Mouse (Mus musculus): ENCODE measurements around the gene Camkk2. TPM values are rescaled to one million over a fixed set of nuclear protein-coding genes. Genes with fewer than 3 reads are reported as not detected.

Camkk2 gene
- polyA plus RNA-seq, 1 experiment from 2014 or later, result 69.3 TPM

DNA sequence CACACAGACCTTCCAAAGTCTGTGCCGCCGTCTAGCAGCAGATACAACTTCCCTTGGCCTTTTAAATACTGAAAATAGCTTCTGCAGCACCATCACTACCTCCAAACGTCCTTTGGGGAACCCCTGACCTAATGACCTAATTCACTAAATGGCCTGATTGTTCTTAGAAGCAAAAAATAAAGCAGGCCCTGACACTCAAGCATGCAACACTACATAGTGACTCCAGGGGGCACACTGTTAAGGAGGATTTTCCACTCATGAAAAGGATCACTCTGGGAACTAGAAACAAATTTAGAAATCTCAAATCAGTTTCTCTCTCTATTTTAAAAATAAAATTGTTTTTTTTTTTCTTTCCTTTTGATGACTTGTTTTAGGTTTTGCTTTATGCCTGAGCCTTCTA, 26.3 kb upstream of the Camkk2 start:
- whole genome bisulfite sequencing, result 59% methylated on average over 3 of the region's 3 CpGs
- H3K4me2 ChIP-seq (ENCODE audit: low read length), result no peak overlapping the region
- peaks cover 56% of the 10 kb centered on the region for H3K36me3 ChIP-seq (ENCODE audit: control insufficient read depth, insufficient read depth, low read length)
- no peaks in the 10 kb centered on the region for H3K27me3 ChIP-seq (replicated peaks; ENCODE audit: control insufficient read depth, insufficient read depth, low read length)
- ATAC-seq, result no peak
- no peaks in the 10 kb centered on the region for H3K9me3 ChIP-seq (ENCODE audit: control insufficient read depth, low read length)
- H3K27ac ChIP-seq (ENCODE audit: low read depth, low read length), result no peak overlapping the region
- no peak overlapping the region for H3K9ac ChIP-seq (ENCODE audit: low read depth, low read length)
- no peak overlapping the region for H3K4me3 ChIP-seq (ENCODE audit: low read length)
- H3K4me1 ChIP-seq (ENCODE audit: control insufficient read depth, insufficient read depth, low read depth, low read length), result peaks cover 3% of the 10 kb centered on the region; the same call in 1 of the 2 replicates

DNA sequence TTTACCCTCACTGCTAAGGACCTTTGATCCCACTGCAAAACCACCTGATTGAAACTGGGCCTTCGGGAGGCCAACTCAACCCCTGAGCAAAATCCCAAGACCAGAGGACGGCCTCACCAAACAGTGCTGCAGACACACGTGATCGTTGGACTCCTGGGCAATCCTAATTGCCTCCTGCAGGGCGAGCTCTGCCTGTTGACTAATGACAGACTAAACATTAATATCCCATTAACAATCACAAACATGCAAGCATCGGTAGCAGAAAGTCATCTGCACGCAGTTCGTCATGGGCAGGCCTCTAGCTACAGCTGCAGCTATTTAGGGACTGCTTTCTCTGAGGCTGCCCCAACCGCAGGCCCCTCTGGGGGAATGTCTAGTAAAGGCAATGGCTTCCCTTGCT, 23.5 kb upstream of the Camkk2 start:
- H3K27me3 ChIP-seq (replicated peaks; ENCODE audit: control insufficient read depth, insufficient read depth, low read length), result no peaks in the 10 kb centered on the region
- 0 out of 2 replicates have a peak overlapping the region, but pooled peaks have one; percentile 9 for H3K27ac ChIP-seq (ENCODE audit: low read depth, low read length)
- H3K36me3 ChIP-seq (ENCODE audit: control insufficient read depth, insufficient read depth, low read length), result peaks cover 67% of the 10 kb centered on the region
- ATAC-seq, result no peak
- no peaks in the 10 kb centered on the region for H3K9me3 ChIP-seq (ENCODE audit: control insufficient read depth, low read length)
- H3K4me1 ChIP-seq (ENCODE audit: control insufficient read depth, insufficient read depth, low read depth, low read length), result peaks cover 20% of the 10 kb centered on the region
- WGBS, result 68% methylated on average over 9 of the region's 9 CpGs
- no peak overlapping the region for H3K4me2 ChIP-seq (ENCODE audit: low read length)
- no peak overlapping the region for H3K9ac ChIP-seq (ENCODE audit: low read depth, low read length)
- H3K4me3 ChIP-seq (ENCODE audit: low read length), result no peak overlapping the region

DNA sequence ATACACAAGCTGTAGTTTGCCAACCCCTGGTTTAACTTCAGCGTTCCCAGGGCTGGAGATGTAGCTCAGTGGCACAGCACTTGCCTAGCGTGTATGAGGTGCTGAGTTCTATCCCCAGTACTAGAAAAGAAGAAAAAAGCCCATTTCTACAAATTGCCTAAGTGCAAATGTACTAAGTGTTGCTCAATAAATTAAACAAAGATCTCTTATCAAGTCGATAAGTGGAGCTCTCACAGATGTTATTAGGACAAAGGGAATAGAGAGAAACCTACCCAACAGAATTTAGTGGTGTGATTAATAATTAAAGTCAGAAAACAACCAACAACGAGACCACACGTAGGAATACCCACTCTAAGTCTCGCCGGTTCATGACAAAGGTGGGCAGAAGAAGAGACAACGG, 22.5 kb upstream of the Camkk2 start:
- Histone ChIP-seq H3K4me1 (ENCODE audit: control insufficient read depth, insufficient read depth, low read depth, low read length) (peaks cover 20% of the 10 kb centered on the region), H3K4me2 (ENCODE audit: low read length) (no peak overlapping the region), H3K4me3 (ENCODE audit: low read length) (no peak overlapping the region), H3K9me3 (ENCODE audit: control insufficient read depth, low read length) (no peaks in the 10 kb centered on the region), H3K36me3 (ENCODE audit: control insufficient read depth, insufficient read depth, low read length) (peaks cover 66% of the 10 kb centered on the region), H3K27me3 (replicated peaks; ENCODE audit: control insufficient read depth, insufficient read depth, low read length) (no peaks in the 10 kb centered on the region), H3K9ac (ENCODE audit: low read depth, low read length) (no peak overlapping the region), H3K27ac (ENCODE audit: low read depth, low read length) (no peak overlapping the region)
- ATAC-seq, result no peak
- WGBS, result 96% methylated on average over 8 of the region's 8 CpGs

DNA sequence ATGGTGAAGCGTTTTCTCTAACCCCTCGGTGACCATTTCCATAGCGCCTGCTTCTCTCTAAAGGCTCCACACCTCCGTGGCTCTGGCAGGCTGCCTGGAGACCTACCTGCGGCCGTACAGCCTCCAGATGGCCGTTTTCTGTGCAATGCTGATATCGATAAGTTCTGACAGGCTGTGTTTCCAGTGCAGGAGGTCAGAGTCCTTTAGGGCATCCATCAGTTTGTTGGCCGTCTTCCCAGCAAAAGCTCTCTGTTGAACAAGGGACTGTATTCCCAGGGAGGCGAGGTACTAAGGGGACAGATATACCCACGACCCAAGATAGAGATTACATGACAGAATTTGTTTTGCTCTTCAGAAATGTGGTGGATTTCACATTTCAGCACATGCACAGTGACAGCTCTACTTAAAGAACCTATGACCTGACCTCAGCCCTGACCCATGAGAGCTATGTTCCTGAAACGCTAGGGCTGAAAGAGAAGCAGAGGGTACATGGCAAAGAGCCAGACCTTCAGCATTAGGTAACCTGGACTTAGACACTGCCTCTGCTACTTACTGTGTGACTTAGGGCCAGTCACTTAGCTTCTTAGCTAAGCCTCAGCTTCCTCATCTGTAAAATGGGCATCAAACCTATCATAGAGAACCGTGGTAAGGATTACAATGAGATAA, 21.3 kb upstream of the Camkk2 start:
- ATAC-seq, result peak; percentile 14; the same call in 1 of the 2 replicates
- Histone ChIP-seq H3K4me3 (ENCODE audit: low read length) (no peak overlapping the region), H3K27me3 (replicated peaks; ENCODE audit: control insufficient read depth, insufficient read depth, low read length) (no peaks in the 10 kb centered on the region), H3K9ac (ENCODE audit: low read depth, low read length) (no peak overlapping the region), H3K27ac (ENCODE audit: low read depth, low read length) (peak overlapping the region; percentile 7), H3K36me3 (ENCODE audit: control insufficient read depth, insufficient read depth, low read length) (peaks cover 61% of the 10 kb centered on the region), H3K9me3 (ENCODE audit: control insufficient read depth, low read length) (no peaks in the 10 kb centered on the region), H3K4me2 (ENCODE audit: low read length) (no peak overlapping the region), H3K4me1 (ENCODE audit: control insufficient read depth, insufficient read depth, low read depth, low read length) (peaks cover 20% of the 10 kb centered on the region)
- WGBS, result 74% methylated on average over 13 of the region's 13 CpGs

DNA sequence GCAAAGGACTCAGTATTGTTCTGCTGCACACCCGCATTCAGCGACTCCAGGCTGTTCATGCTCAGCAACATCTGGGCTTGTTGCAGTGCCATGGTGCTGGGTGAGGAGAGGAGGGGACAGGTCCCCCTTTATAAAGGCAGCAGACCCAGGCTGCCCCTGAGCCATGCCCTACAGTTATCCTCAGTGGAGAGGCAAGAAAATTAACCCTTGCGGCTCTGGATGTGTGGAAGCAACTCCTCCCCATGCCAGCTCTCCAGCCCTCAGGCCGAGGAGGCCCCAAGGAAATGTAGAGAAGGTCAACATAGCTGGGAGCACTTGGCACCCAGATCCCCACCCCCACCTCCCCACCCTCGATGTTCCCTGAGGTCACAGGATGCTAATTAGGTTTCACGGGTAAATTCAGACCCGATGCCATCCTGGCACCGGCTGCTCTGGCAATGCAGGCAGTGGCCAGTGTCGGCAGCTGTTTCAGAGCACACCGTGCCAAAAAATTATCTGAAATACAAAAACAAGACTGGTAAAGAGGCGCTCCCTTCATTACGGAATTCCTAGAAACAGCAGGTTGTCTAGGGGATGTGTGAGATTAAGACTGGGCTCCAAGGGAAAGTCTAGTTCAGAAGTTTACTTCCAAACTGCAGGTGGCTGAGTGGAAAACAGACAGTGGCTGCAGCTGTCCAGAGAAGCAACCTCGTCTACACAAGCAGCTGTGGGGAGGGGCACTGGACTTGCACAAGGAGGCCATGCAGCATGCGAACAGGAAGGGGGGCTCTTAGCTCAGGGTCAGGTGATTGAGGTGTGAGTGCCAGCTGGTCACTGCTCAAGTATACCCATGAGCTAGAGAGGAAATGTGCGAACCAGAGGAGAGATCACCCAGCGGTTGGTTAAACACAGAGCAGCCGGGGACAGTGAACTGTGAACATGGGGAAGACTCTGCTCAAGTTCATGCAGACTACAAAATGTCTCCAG, 20.5 kb upstream of the Camkk2 start:
- H3K27ac ChIP-seq (ENCODE audit: low read depth, low read length), result peak overlapping the region; percentile 7
- no peaks in the 10 kb centered on the region for H3K9me3 ChIP-seq (ENCODE audit: control insufficient read depth, low read length)
- no peak overlapping the region for H3K4me3 ChIP-seq (ENCODE audit: low read length)
- H3K4me2 ChIP-seq (ENCODE audit: low read length), result no peak overlapping the region
- peak; percentile 54 for ATAC-seq
- whole genome bisulfite sequencing, result 64% methylated on average over 17 of the region's 17 CpGs
- H3K4me1 ChIP-seq (ENCODE audit: control insufficient read depth, insufficient read depth, low read depth, low read length), result peaks cover 20% of the 10 kb centered on the region
- H3K27me3 ChIP-seq (replicated peaks; ENCODE audit: control insufficient read depth, insufficient read depth, low read length), result no peaks in the 10 kb centered on the region
- peaks cover 57% of the 10 kb centered on the region for H3K36me3 ChIP-seq (ENCODE audit: control insufficient read depth, insufficient read depth, low read length)
- no peak overlapping the region for H3K9ac ChIP-seq (ENCODE audit: low read depth, low read length)

DNA sequence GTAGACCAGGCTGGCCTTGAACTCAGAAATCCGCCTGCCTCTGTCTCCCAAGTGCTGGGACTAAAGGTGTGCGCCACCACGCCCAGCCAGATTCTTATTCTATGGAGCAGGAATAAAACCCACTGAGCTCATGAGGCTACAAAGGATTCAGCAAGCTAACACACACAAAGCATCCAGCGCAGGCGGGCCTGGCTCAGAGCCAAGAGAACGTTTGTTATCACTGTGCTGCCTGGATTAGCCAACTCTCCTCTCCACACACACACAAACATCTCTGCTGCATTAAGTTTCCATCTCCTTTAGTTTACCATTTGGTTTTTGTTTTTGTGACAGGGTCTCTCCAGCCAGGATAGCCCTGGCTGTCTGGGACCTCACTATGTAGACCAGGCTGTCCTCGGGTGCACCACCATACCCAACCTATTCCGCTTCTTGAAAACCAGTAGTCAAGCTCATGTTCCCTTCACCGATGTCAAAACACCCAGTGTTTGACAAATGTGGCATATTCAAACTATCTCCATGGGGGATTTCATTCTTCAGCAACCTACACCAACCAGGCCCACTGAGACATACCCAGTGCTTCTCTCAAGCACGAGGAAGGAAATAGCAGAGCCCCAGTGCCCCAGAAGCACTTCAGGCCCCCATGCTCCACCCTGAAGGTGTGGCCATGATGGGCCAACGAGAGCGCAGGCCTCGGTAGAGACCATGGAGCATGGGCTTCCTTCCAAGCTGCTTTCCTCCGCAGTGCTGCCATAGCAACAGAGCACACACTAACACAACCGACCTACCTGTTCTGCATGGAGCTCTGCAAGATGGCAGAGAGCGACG, 19.6 kb upstream of the Camkk2 start:
- Histone ChIP-seq H3K4me3 (ENCODE audit: low read length) (no peak overlapping the region), H3K27me3 (replicated peaks; ENCODE audit: control insufficient read depth, insufficient read depth, low read length) (no peaks in the 10 kb centered on the region), H3K4me1 (ENCODE audit: control insufficient read depth, insufficient read depth, low read depth, low read length) (peaks cover 20% of the 10 kb centered on the region), H3K36me3 (ENCODE audit: control insufficient read depth, insufficient read depth, low read length) (peaks cover 51% of the 10 kb centered on the region), H3K4me2 (ENCODE audit: low read length) (no peak overlapping the region), H3K9ac (ENCODE audit: low read depth, low read length) (no peak overlapping the region), H3K9me3 (ENCODE audit: control insufficient read depth, low read length) (no peaks in the 10 kb centered on the region), H3K27ac (ENCODE audit: low read depth, low read length) (peak overlapping the region; percentile 7)
- 52% methylated on average over 17 of the region's 17 CpGs for WGBS
- peak; percentile 70 for ATAC-seq

DNA sequence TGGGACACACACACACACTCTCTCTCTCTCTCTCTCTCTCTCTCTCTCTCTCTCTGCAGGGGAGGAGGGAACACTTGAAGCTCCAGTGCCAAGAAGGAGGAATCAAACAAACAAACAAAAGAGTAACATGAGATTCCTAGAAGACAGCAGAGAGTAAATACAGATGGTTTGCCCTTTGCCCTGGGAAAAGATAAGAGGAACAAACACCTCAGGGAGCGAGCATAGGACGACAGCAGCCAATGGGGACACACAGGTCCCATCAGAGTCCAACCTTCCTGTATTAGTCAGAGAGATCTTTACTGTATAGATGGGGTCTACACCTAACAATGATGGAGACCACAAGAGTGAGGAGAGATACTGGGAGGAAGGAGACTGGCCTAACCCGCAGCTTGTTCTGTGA, 18.7 kb upstream of the Camkk2 start:
- no peak overlapping the region for H3K4me3 ChIP-seq (ENCODE audit: low read length)
- H3K4me1 ChIP-seq (ENCODE audit: control insufficient read depth, insufficient read depth, low read depth, low read length), result peaks cover 20% of the 10 kb centered on the region
- no peak for ATAC-seq
- H3K4me2 ChIP-seq (ENCODE audit: low read length), result no peak overlapping the region
- H3K27me3 ChIP-seq (replicated peaks; ENCODE audit: control insufficient read depth, insufficient read depth, low read length), result no peaks in the 10 kb centered on the region
- H3K9me3 ChIP-seq (ENCODE audit: control insufficient read depth, low read length), result no peaks in the 10 kb centered on the region
- H3K36me3 ChIP-seq (ENCODE audit: control insufficient read depth, insufficient read depth, low read length), result peaks cover 48% of the 10 kb centered on the region
- no peak overlapping the region; the same call in 1 of the 2 replicates for H3K27ac ChIP-seq (ENCODE audit: low read depth, low read length)
- 94% methylated on average over 3 of the region's 3 CpGs for WGBS
- no peak overlapping the region for H3K9ac ChIP-seq (ENCODE audit: low read depth, low read length)

DNA sequence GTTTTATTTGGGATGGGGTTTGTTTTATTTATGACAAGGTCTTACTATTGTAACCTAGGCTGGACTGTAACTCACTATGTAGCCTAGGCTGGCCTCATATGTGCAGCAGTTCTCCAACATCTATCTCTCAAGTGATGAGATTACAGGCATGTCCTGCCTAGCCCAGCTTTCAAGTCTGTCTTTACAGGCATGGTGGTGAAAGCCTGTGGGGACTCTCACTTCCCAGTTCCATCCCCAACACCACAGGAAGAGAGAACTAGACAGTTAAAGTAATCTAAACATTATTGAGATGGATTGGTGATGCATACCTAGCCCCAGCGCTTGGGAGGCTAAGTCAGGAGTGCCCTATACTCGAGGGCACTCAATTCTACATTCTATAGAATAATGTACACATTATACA, 9.5 kb upstream of the Camkk2 start:
- no peak overlapping the region for H3K9ac ChIP-seq (ENCODE audit: low read depth, low read length)
- peaks cover 39% of the 10 kb centered on the region for H3K36me3 ChIP-seq (ENCODE audit: control insufficient read depth, insufficient read depth, low read length)
- no peaks in the 10 kb centered on the region for H3K4me1 ChIP-seq (ENCODE audit: control insufficient read depth, insufficient read depth, low read depth, low read length)
- no peaks in the 10 kb centered on the region for H3K27me3 ChIP-seq (replicated peaks; ENCODE audit: control insufficient read depth, insufficient read depth, low read length)
- ATAC-seq, result no peak
- H3K27ac ChIP-seq (ENCODE audit: low read depth, low read length), result no peak overlapping the region
- WGBS, result 94% methylated on average over 2 of the region's 2 CpGs
- no peaks in the 10 kb centered on the region for H3K9me3 ChIP-seq (ENCODE audit: control insufficient read depth, low read length)
- no peak overlapping the region for H3K4me2 ChIP-seq (ENCODE audit: low read length)
- H3K4me3 ChIP-seq (ENCODE audit: low read length), result no peak overlapping the region
